Comparison of ENCODE assay signal across 26 mouse cellular contexts in the genomic region with DNA sequence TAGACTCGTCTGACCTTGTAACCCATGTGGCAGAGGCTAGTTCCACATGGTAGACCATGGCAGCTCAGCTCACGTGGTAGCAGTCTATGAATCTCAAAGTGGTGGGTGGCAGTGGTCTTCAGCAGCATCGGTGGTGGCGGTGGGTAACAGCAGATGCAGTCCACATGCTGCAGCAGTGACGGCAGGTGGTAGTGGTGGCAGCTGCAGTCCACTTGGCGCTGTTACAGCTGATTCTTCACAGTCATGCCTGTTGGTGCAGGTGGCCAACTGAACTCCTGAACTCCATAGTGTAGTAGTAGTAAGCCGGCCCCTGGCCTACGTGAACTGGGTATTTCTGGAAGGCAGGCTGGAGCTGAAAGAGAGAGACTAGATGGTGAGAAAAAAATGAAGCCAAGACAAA.
DNase-seq lines count a peak whose midpoint lies in the region; ATAC-seq and TF ChIP-seq lines count a peak whose summit lies in the region.
"Had no signal": no experiment of that assay in that cellular context is flagged by ENCODE, and none has a peak within 500 bp of the region (broad histone marks: within the 10 kb centered on the region; RNA-seq: fewer than 3 reads in every experiment).

No protein-coding gene starts in this region.

- no peak for TF ChIP-seq CTCF in hindbrain, postnatal 0 days (IDR thresholded peaks at IDR 0.05; ENCODE audit: low read depth)

- TF ChIP-seq POLR2A in myocyte (IDR thresholded peaks at IDR 0.05; ENCODE audit: insufficient read length, low read depth): no peak

- no peak overlapping the region for H3ac ChIP-seq in myocyte (ENCODE audit: control insufficient read depth, insufficient read length)

- H3K4me3 ChIP-seq in hindbrain, postnatal 0 days (ENCODE audit: low read length): no peak overlapping the region
- H3K4me3 ChIP-seq in hindbrain, embryonic 11.5 days (ENCODE audit: low read depth, low read length): no peak overlapping the region
- H3K4me3 ChIP-seq in midbrain, embryonic 11.5 days (ENCODE audit: low read depth, low read length): no peak overlapping the region
- H3K4me3 ChIP-seq in midbrain, embryonic 13.5 days (replicated peaks): no peak overlapping the region
- H3K4me3 ChIP-seq in myocyte: no peak overlapping the region
- H3K4me3 ChIP-seq: heart, embryonic 12.5 days; limb, embryonic 15.5 days; liver, embryonic 15.5 days; midbrain, embryonic 15.5 days had no signal

- no peak overlapping the region for H3K4me2 ChIP-seq in hindbrain, postnatal 0 days (ENCODE audit: low read depth, low read length)
- H3K4me2 ChIP-seq in hindbrain, embryonic 11.5 days (replicated peaks; ENCODE audit: low read depth, low read length): no peak overlapping the region
- H3K4me2 ChIP-seq in midbrain, embryonic 11.5 days: no peak overlapping the region
- no peak overlapping the region for H3K4me2 ChIP-seq in midbrain, embryonic 13.5 days (replicated peaks)
- no peak overlapping the region for H3K4me2 ChIP-seq in myocyte (ENCODE audit: low read depth)
- H3K4me2 ChIP-seq: heart, embryonic 12.5 days; hindbrain, embryonic 14.5 days; limb, embryonic 15.5 days; liver, embryonic 15.5 days; lung, embryonic 14.5 days; midbrain, embryonic 15.5 days had no signal

- H3K27ac ChIP-seq in hindbrain, postnatal 0 days: no peak overlapping the region
- H3K27ac ChIP-seq in hindbrain, embryonic 11.5 days (ENCODE audit: low read depth, low read length): no peak overlapping the region
- H3K27ac ChIP-seq in midbrain, embryonic 11.5 days (ENCODE audit: low read depth, low read length): no peak overlapping the region
- no peak overlapping the region for H3K27ac ChIP-seq in midbrain, embryonic 13.5 days
- H3K27ac ChIP-seq: hindbrain, embryonic 14.5 days; limb, embryonic 15.5 days; liver, embryonic 15.5 days; midbrain, embryonic 15.5 days had no signal

- H3K9ac ChIP-seq in hindbrain, postnatal 0 days (replicated peaks; ENCODE audit: low read length): no peak overlapping the region
- H3K9ac ChIP-seq in hindbrain, embryonic 11.5 days (ENCODE audit: low read depth, low read length): no peak overlapping the region
- no peak overlapping the region for H3K9ac ChIP-seq in midbrain, embryonic 11.5 days (ENCODE audit: low read length)
- no peak overlapping the region for H3K9ac ChIP-seq in midbrain, embryonic 13.5 days (replicated peaks)
- H3K9ac ChIP-seq: heart, embryonic 12.5 days; hindbrain, embryonic 14.5 days; limb, embryonic 15.5 days; liver, embryonic 15.5 days; lung, embryonic 14.5 days; midbrain, embryonic 15.5 days had no signal

- H3K79me2 ChIP-seq in myocyte (ENCODE audit: control insufficient read depth, insufficient read depth): no peaks in the 10 kb centered on the region

- 0 out of 2 replicates have a peak, but pooled peaks have one; percentile 38 for ATAC-seq in hindbrain, postnatal 0 days
- ATAC-seq in hindbrain, embryonic 11.5 days (ENCODE audit: low FRiP score): no peak
- ATAC-seq in midbrain, embryonic 11.5 days (ENCODE audit: low FRiP score): 0 out of 2 replicates have a peak, but pooled peaks have one; percentile 16
- no peak for ATAC-seq in midbrain, embryonic 13.5 days
- ATAC-seq: forebrain, embryonic 14.5 days; inflammation-experienced regulatory T-cells, adult 6 months; midbrain, embryonic 15.5 days had no signal

- no peaks in the 10 kb centered on the region for H3K36me3 ChIP-seq in hindbrain, postnatal 0 days (ENCODE audit: insufficient read depth, low read length)
- H3K36me3 ChIP-seq in hindbrain, embryonic 11.5 days (ENCODE audit: control insufficient read depth, insufficient read depth, low read length): no peaks in the 10 kb centered on the region
- H3K36me3 ChIP-seq in midbrain, embryonic 11.5 days (ENCODE audit: control insufficient read depth, insufficient read depth, low read length): no peaks in the 10 kb centered on the region
- no peaks in the 10 kb centered on the region for H3K36me3 ChIP-seq in midbrain, embryonic 13.5 days
- H3K36me3 ChIP-seq in myocyte (ENCODE audit: control insufficient read depth, insufficient read depth): no peaks in the 10 kb centered on the region
- H3K36me3 ChIP-seq: heart, embryonic 12.5 days; limb, embryonic 15.5 days; liver, embryonic 15.5 days; midbrain, embryonic 15.5 days had no signal

- peak; percentile 58 to 59 for DNase-seq in cerebellum, postnatal 10 days
- no peak for DNase-seq in cerebellum, adult 9-11 months
- DNase-seq in hindbrain, postnatal 0 days (ENCODE audit: low spot score): no peak
- no peak for DNase-seq in hindbrain, embryonic 11.5 days (ENCODE audit: low spot score)
- no peak for DNase-seq in midbrain, embryonic 11.5 days (ENCODE audit: low spot score, missing footprints)
- DNase-seq: adrenal gland, adult 8-10 months; cerebellum, adult 2 months; gastrocnemius, postnatal 25 days; heart, adult 18-20 months; heart, postnatal 4 days; kidney, adult 11 months; kidney, postnatal 14 days; layer of hippocampus, adult 9-11 months; lung, embryonic 14.5 days; lung, postnatal 14 days; thymus, postnatal 14 days had no signal

- no peaks in the 10 kb centered on the region for H3K27me3 ChIP-seq in hindbrain, postnatal 0 days (ENCODE audit: insufficient read depth, low read length)
- no peaks in the 10 kb centered on the region for H3K27me3 ChIP-seq in hindbrain, embryonic 11.5 days (ENCODE audit: control insufficient read depth, insufficient read depth, low read length)
- H3K27me3 ChIP-seq in midbrain, embryonic 11.5 days (ENCODE audit: control insufficient read depth, insufficient read depth, low read length): no peaks in the 10 kb centered on the region
- H3K27me3 ChIP-seq in midbrain, embryonic 13.5 days: no peaks in the 10 kb centered on the region
- no peaks in the 10 kb centered on the region for H3K27me3 ChIP-seq in myocyte (ENCODE audit: control insufficient read depth, insufficient read depth, insufficient read length)
- H3K27me3 ChIP-seq: CH12.LX; heart, embryonic 12.5 days; limb, embryonic 15.5 days; liver, embryonic 15.5 days; midbrain, embryonic 15.5 days had no signal

- H3K4me1 ChIP-seq in hindbrain, postnatal 0 days (ENCODE audit: insufficient read depth, low read length): no peaks in the 10 kb centered on the region
- H3K4me1 ChIP-seq in hindbrain, embryonic 11.5 days (replicated peaks; ENCODE audit: control insufficient read depth, insufficient read depth, low read length): no peaks in the 10 kb centered on the region
- H3K4me1 ChIP-seq in midbrain, embryonic 11.5 days (ENCODE audit: control insufficient read depth, insufficient read depth, low read length): no peaks in the 10 kb centered on the region
- H3K4me1 ChIP-seq in midbrain, embryonic 13.5 days (replicated peaks): no peaks in the 10 kb centered on the region
- H3K4me1 ChIP-seq: heart, embryonic 12.5 days; limb, embryonic 15.5 days; liver, embryonic 15.5 days; midbrain, embryonic 15.5 days had no signal

- H3K9me3 ChIP-seq in hindbrain, postnatal 0 days (ENCODE audit: low read length): no peaks in the 10 kb centered on the region
- H3K9me3 ChIP-seq in hindbrain, embryonic 11.5 days (ENCODE audit: control insufficient read depth, low read length): no peaks in the 10 kb centered on the region
- no peaks in the 10 kb centered on the region for H3K9me3 ChIP-seq in midbrain, embryonic 11.5 days (ENCODE audit: control insufficient read depth, low read length)
- no peaks in the 10 kb centered on the region for H3K9me3 ChIP-seq in midbrain, embryonic 13.5 days
- H3K9me3 ChIP-seq: heart, embryonic 12.5 days; limb, embryonic 15.5 days; liver, embryonic 15.5 days; midbrain, embryonic 15.5 days had no signal

- WGBS in hindbrain, postnatal 0 days: 68% methylated on average over 8 of the region's 8 CpGs
- 92% methylated on average over 8 of the region's 8 CpGs for WGBS in hindbrain, embryonic 11.5 days
- whole genome bisulfite sequencing in midbrain, embryonic 11.5 days: 94% methylated on average over 8 of the region's 8 CpGs
- WGBS in midbrain, embryonic 13.5 days: 95% methylated on average over 8 of the region's 8 CpGs

TF ChIP-seq in myocyte, 11 proteins besides CTCF, POLR2A, EP300 and RAD21:
- TF ChIP-seq MYOD1 (IDR thresholded peaks at IDR 0.05; ENCODE audit: control insufficient read depth in 1 of 3, insufficient read length in 2 of 3, low read depth in 2 of 3) (peak in 2 of 3 experiments; percentile 93 to 94), TCF3 (IDR thresholded peaks at IDR 0.05; ENCODE audit: insufficient read length, low read depth) (peak; percentile 90), MAX (IDR thresholded peaks at IDR 0.05; ENCODE audit: low read depth) (no peak), SRF (IDR thresholded peaks at IDR 0.05; ENCODE audit: control insufficient read depth, insufficient read length, low read depth) (no peak), USF1 (IDR thresholded peaks at IDR 0.05; ENCODE audit: low read depth) (no peak), MYOG (IDR thresholded peaks at IDR 0.05; ENCODE audit: control insufficient read depth in 1 of 3, insufficient read depth in 1 of 3, insufficient read length in 2 of 3, low read depth in 2 of 3) (peak in 2 of 3 experiments; percentile 93 to 96), TCF12 (IDR thresholded peaks at IDR 0.05; ENCODE audit: insufficient read depth, poor library complexity, severe bottlenecking) (no peak), CEBPB (IDR thresholded peaks at IDR 0.05; ENCODE audit: insufficient read depth, poor library complexity, severe bottlenecking) (no peak)
TF ChIP-seq in myocyte: peak in this region for 3.

Comparison
In these comparisons a context has a peak if more than half of its experiments do, and no peak if none do; other contexts are left out.
1. DNase-seq: peak in cerebellum, postnatal 10 days (2 of 2); none in cerebellum, adult 9-11 months (single experiment), hindbrain, postnatal 0 days (single experiment), hindbrain, embryonic 11.5 days (single experiment) and midbrain, embryonic 11.5 days (single experiment).
2. ATAC-seq: peak in hindbrain, postnatal 0 days (single experiment) and midbrain, embryonic 11.5 days (single experiment); none in hindbrain, embryonic 11.5 days (single experiment) and midbrain, embryonic 13.5 days (single experiment).